Mouse (Mus musculus) hindbrain, postnatal 0 days (tissue): ENCODE measurements around the gene AU021092. TPM values are rescaled to one million over a fixed set of nuclear protein-coding genes. Genes with fewer than 3 reads are reported as not detected.

Source experiments
- ATAC-seq: fragments of 200-750 bp; cut with Nextera tagmentation; 2 replicates; pipeline ENCODE4 v1.8.0; 2017; ENCODE audit warnings: mild to moderate bottlenecking, moderate TSS enrichment, moderate library complexity
- DNase-seq: peaks from one replicate; pipeline ENCODE4 v3.0.0-alpha.2; 2015; ENCODE audit warnings: low spot score
- H3K27ac ChIP-seq: fragments of 300-500 bp; sonication (generic); 2 replicates; pipeline ENCODE4 v1.5.1; 2014; ENCODE audit warnings: mild to moderate bottlenecking
- H3K27me3 ChIP-seq: fragments of 300-500 bp; sonication (generic); 2 replicates; pipeline ENCODE4 v1.6.1; 2014; ENCODE audit warnings: low read length, mixed read lengths; ENCODE audit not compliant: insufficient read depth
- H3K36me3 ChIP-seq: fragments of 300-500 bp; sonication (generic); 2 replicates; pipeline ENCODE4 v1.6.1; 2014; ENCODE audit warnings: low read length, mixed read lengths; ENCODE audit not compliant: insufficient read depth
- H3K4me1 ChIP-seq: fragments of 300-500 bp; sonication (generic); 2 replicates; pipeline ENCODE4 v1.6.1; 2014; ENCODE audit warnings: antibody characterized with exemption, low read length, mixed read lengths; ENCODE audit not compliant: insufficient read depth
- H3K4me2 ChIP-seq: fragments of 300-500 bp; sonication (generic); 2 replicates; pipeline ENCODE4 v1.6.1; 2014; ENCODE audit warnings: low read depth, mild to moderate bottlenecking, low read length, moderate library complexity, mixed read lengths
- H3K4me3 ChIP-seq: fragments of 300-500 bp; sonication (generic); 2 replicates; pipeline ENCODE4 v1.5.1; 2014; ENCODE audit warnings: low read length
- H3K9ac ChIP-seq: fragments of 300-500 bp; sonication (generic); replicated peaks from 2 replicates; pipeline ENCODE4 v1.6.1; 2014; ENCODE audit warnings: mild to moderate bottlenecking, low read length, moderate library complexity, mixed read lengths
- H3K9me3 ChIP-seq: fragments of 300-500 bp; sonication (generic); 2 replicates; pipeline ENCODE4 v1.6.1; 2016; ENCODE audit warnings: low read length, mixed read lengths
- CTCF ChIP-seq: IDR thresholded peaks from 2 replicates; pipeline ENCODE4 v1.5.1; 2016; ENCODE audit warnings: antibody characterized with exemption, control low read depth, low read depth
- WGBS: fragments of 180-500 bp; shearing (Covaris S2); extraction: QIAGEN DNeasy Blood & Tissue Kit; methylation state at CpG from one replicate; pipeline ENCODE4 v1.1.7; 2014; 5-methylcytosine and 5-hydroxymethylcytosine counted together
- microRNA-seq, 2 experiments: library from miRNA; unstranded; fragments of <30 nt; microRNA quantifications; one replicate each; pipeline ENCODE4; 2016
- polyA plus RNA-seq: library from polyadenylated mRNA; unstranded; fragments of >200 nt; fragmentation: Nextera tagmentation; extraction: Ambion mirVana; gene quantifications from 2 replicates; pipeline ENCODE4 v1.2.1, GENCODE M21; 2015
- total RNA-seq: library from RNA; depleted of rRNA; stranded (reverse); fragments of >200 nt; gene quantifications from 2 replicates; pipeline ENCODE4 v1.2.3, GENCODE M21; 2014; rRNA removed

AU021092 gene
- total and polyA plus RNA-seq, 2 experiments from 2014 or later, result 9.6 to 18.6 TPM

- ATAC-seq (no peak), DNase-seq (no peak)
- 64% methylated on average over 8 of the region's 8 CpGs for WGBS
- Histone ChIP-seq H3K4me1 (no peaks in the 10 kb centered on the region), H3K27ac (no peak overlapping the region), H3K9me3 (no peaks in the 10 kb centered on the region), H3K36me3 (no peaks in the 10 kb centered on the region), H3K4me2 (no peak overlapping the region), H3K9ac (no peak overlapping the region), H3K27me3 (no peaks in the 10 kb centered on the region), H3K4me3 (no peak overlapping the region)
- TF ChIP-seq CTCF, result no peak
Measured at GRCm38 (mm10) chr16:5184101-5184500, 38.0 kb downstream of the AU021092 start.

DNA sequence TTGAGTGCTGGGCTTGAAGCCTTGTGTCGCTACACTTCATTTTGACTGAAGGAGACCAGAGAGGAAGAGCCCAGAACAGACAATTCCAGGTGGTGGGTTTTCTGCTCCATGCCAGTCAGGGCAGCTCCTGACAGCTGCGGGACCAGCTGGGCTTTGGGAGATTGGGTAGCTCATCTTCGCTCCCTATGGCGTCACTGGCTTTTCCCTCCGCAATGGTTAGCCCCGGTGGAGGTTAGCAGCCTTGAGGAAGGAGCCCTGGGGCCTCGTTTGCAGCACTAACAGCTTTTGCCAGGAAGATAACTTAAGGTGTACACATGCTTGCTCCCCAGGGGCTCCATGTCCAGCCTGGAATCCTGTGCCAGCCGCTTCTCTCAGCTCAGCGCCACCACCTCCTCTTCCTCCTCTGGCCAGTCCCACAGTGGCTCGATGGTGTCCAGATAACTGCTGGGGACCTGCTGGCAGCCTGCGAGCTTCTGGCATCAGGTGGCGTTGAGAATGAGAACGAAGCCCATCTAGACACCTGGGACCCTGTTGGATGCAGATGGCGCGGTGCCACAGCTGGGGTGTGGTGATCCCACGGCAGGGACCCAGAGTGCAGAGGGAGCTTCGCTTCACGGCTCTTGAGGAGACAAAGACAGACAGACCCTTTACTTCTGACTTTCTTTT lies 38.7 kb downstream of the AU021092 start:
- H3K27me3 ChIP-seq, result no peaks in the 10 kb centered on the region
- H3K4me3 ChIP-seq, result no peak overlapping the region
- TF ChIP-seq CTCF, result no peak
- no peaks in the 10 kb centered on the region for H3K36me3 ChIP-seq
- peak; percentile 20 for DNase-seq
- no peak overlapping the region for H3K4me2 ChIP-seq
- ATAC-seq, result no peak
- H3K9ac ChIP-seq, result no peak overlapping the region
- no peaks in the 10 kb centered on the region for H3K4me1 ChIP-seq
- 65% methylated on average over 18 of the region's 18 CpGs for WGBS
- H3K27ac ChIP-seq, result no peak overlapping the region
- H3K9me3 ChIP-seq, result no peaks in the 10 kb centered on the region

DNA sequence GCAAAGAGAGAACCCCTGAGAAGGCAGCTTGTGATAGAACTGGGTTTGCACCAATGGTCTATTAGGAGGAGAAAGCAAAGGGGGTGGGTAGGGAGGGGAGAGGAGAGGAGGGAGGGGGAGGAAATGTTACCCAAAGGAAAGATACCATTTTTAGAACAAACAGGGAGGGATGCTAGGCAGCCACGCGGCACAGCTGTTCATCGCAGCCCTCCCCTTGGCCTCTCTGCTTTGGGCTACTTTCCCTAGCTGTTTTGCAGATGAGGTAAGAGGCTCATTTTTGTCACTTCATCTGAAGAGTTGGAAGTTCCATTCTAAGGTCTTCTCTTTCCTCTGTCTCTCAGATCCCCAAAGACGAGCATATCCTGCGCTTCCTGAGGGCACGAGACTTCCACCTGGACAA lies 49.5 kb downstream of the AU021092 start:
- no peaks in the 10 kb centered on the region for H3K36me3 ChIP-seq
- no peak overlapping the region for H3K27ac ChIP-seq
- ATAC-seq (no peak), DNase-seq (no peak)
- no peak overlapping the region for H3K4me2 ChIP-seq
- 89% methylated on average over 6 of the region's 6 CpGs for WGBS
- no peaks in the 10 kb centered on the region for H3K9me3 ChIP-seq
- H3K9ac ChIP-seq, result no peak overlapping the region
- H3K27me3 ChIP-seq, result no peaks in the 10 kb centered on the region
- no peaks in the 10 kb centered on the region for H3K4me1 ChIP-seq
- TF ChIP-seq CTCF, result no peak
- no peak overlapping the region for H3K4me3 ChIP-seq

DNA sequence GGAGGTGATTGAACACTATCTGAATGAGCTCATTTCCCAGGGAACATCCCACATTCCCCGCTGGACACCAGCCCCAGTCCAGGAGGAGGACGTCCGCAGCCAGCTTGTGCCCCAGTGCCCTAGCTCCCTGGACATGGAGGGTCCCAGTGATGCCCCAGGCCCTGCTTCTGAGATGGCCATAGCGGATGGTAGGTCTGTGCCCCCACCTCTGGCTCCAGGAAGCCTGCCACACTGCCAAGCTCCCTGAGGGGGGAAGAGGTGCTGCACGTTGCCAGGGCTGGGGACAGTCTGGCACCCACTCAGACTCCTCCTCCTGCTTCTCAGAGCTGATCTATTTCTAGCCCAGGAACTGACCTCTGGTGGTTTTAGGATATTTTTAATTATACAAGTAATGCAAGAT lies 53.3 kb downstream of the AU021092 start:
- ATAC-seq (no peak), DNase-seq (no peak)
- Histone ChIP-seq H3K4me1 (no peaks in the 10 kb centered on the region), H3K4me3 (no peak overlapping the region), H3K36me3 (no peaks in the 10 kb centered on the region), H3K9ac (no peak overlapping the region), H3K27ac (no peak overlapping the region), H3K27me3 (no peaks in the 10 kb centered on the region), H3K9me3 (no peaks in the 10 kb centered on the region), H3K4me2 (no peak overlapping the region)
- 73% methylated on average over 5 of the region's 5 CpGs for WGBS
- no peak for TF ChIP-seq CTCF

GRCm38 (mm10) chr16:5168038-5168437 lies 54.1 kb downstream of the AU021092 start:
- no peak overlapping the region for H3K4me3 ChIP-seq
- no peak overlapping the region for H3K9ac ChIP-seq
- H3K4me2 ChIP-seq, result no peak overlapping the region
- H3K27me3 ChIP-seq, result no peaks in the 10 kb centered on the region
- DNase-seq (no peak), ATAC-seq (no peak)
- no peaks in the 10 kb centered on the region for H3K9me3 ChIP-seq
- WGBS, result 85% methylated on average over 2 of the region's 2 CpGs
- no peaks in the 10 kb centered on the region for H3K36me3 ChIP-seq
- H3K27ac ChIP-seq, result no peak overlapping the region
- TF ChIP-seq CTCF, result no peak
- no peaks in the 10 kb centered on the region for H3K4me1 ChIP-seq

GRCm38 (mm10) chr16:5164327-5164726 lies 57.8 kb downstream of the AU021092 start:
- H3K27ac ChIP-seq, result no peak overlapping the region
- ATAC-seq (no peak), DNase-seq (no peak)
- H3K9ac ChIP-seq, result no peak overlapping the region
- H3K27me3 ChIP-seq, result no peaks in the 10 kb centered on the region
- no peak for TF ChIP-seq CTCF
- no peaks in the 10 kb centered on the region for H3K36me3 ChIP-seq
- no peak overlapping the region for H3K4me3 ChIP-seq
- H3K4me2 ChIP-seq, result no peak overlapping the region
- WGBS, result 56% methylated on average over 6 of the region's 6 CpGs
- no peaks in the 10 kb centered on the region for H3K9me3 ChIP-seq
- H3K4me1 ChIP-seq, result no peaks in the 10 kb centered on the region

Small RNA genes within 50 kb of the gene (microRNA-seq; reads per million reads assigned to microRNA genes)
- gene Gm23689 (0 reads per million in 2 experiments), gene Gm26095 (0 reads per million in 2 experiments), gene Mir6364 (0 reads per million in 2 experiments)

Other genes with a start within 250 kb of the AU021092 start
- not detected in 2 replicates for gene Sept12, start 224.4 kb downstream of the AU021092 start, total RNA-seq
- not detected in 2 replicates for gene Sept12, start 224.4 kb downstream of the AU021092 start, polyA plus RNA-seq
- gene Smim22, start 215.0 kb downstream of the AU021092 start, total RNA-seq, result not detected in 2 replicates
- 6.5 and 6.6 TPM in 2 replicates for gene Smim22, start 215.0 kb downstream of the AU021092 start, polyA plus RNA-seq
- gene Rogdi, start 208.7 kb downstream of the AU021092 start, total RNA-seq, result 105 and 126 TPM in 2 replicates
- gene Rogdi, start 208.7 kb downstream of the AU021092 start, polyA plus RNA-seq, result 142 and 148 TPM in 2 replicates
- 154 and 161 TPM in 2 replicates for gene Glyr1, start 172.4 kb downstream of the AU021092 start, total RNA-seq
- 136 and 139 TPM in 2 replicates for gene Glyr1, start 172.4 kb downstream of the AU021092 start, polyA plus RNA-seq
- gene Ubn1, start 172.2 kb downstream of the AU021092 start, total RNA-seq, result 28.9 and 29.8 TPM in 2 replicates
- 7.3 and 8.2 TPM in 2 replicates for gene Ubn1, start 172.2 kb downstream of the AU021092 start, polyA plus RNA-seq
- gene Ppl, start 89.9 kb downstream of the AU021092 start, total RNA-seq, result 0.07 and 0.16 TPM in 2 replicates
- 0.13 and 0.16 TPM in 2 replicates for gene Ppl, start 89.9 kb downstream of the AU021092 start, polyA plus RNA-seq
- 0.21 and 0.29 TPM in 2 replicates for gene Sec14l5, start 75.2 kb downstream of the AU021092 start, total RNA-seq
- gene Sec14l5, start 75.2 kb downstream of the AU021092 start, polyA plus RNA-seq, result 0.09 and 0.18 TPM in 2 replicates
- gene Nagpa, start 18.3 kb downstream of the AU021092 start, total RNA-seq, result 8.5 and 10.0 TPM in 2 replicates
- gene Nagpa, start 18.3 kb downstream of the AU021092 start, polyA plus RNA-seq, result 7.4 and 8.6 TPM in 2 replicates
- gene Alg1, start 11.3 kb upstream of the AU021092 start, total RNA-seq, result 44.4 and 53.7 TPM in 2 replicates
- gene Alg1, start 11.3 kb upstream of the AU021092 start, polyA plus RNA-seq, result 38.9 and 40.6 TPM in 2 replicates
- 13.5 and 22.0 TPM in 2 replicates for gene Eef2kmt, start 33.7 kb upstream of the AU021092 start, total RNA-seq
- gene Eef2kmt, start 33.7 kb upstream of the AU021092 start, polyA plus RNA-seq, result 8.4 and 11.3 TPM in 2 replicates